Mouse (Mus musculus) testis, adult 2 months (tissue): ENCODE results near the gene Hoxb6. TPM values are rescaled to one million over a fixed set of nuclear protein-coding genes. Genes with fewer than 3 reads are reported as not detected.

ENCODE experiments used
- H3K27ac ChIP-seq: fragments of 200-500 bp; 2 replicates; pipeline ENCODE4 v1.5.1; 2012; ENCODE audit warnings: low read depth, low read length; ENCODE audit not compliant: control insufficient read depth, insufficient read depth
- H3K27me3 ChIP-seq: fragments of 200-500 bp; 2 replicates; pipeline ENCODE4 v1.6.1; 2012; ENCODE audit warnings: mild to moderate bottlenecking, low read length, moderate library complexity; ENCODE audit not compliant: control insufficient read depth, insufficient read depth
- H3K36me3 ChIP-seq: fragments of 200-500 bp; 2 replicates; pipeline ENCODE4 v1.6.1; 2012; ENCODE audit warnings: mild to moderate bottlenecking, low read length; ENCODE audit not compliant: control insufficient read depth, insufficient read depth
- H3K4me1 ChIP-seq: fragments of 200-500 bp; 2 replicates; pipeline ENCODE4 v1.6.1; 2012; ENCODE audit warnings: low read length; ENCODE audit not compliant: control insufficient read depth, insufficient read depth
- H3K4me3 ChIP-seq: fragments of 200-500 bp; 2 replicates; pipeline ENCODE4 v1.5.1; 2012; ENCODE audit warnings: low read depth, mild to moderate bottlenecking, low read length, moderate library complexity, mixed read lengths; ENCODE audit not compliant: control insufficient read depth
- CTCF ChIP-seq: fragments of 200-500 bp; IDR thresholded peaks from 2 replicates; pipeline ENCODE4 v1.5.1; 2012; ENCODE audit warnings: low read depth, mild to moderate bottlenecking, inconsistent platforms, low read length, moderate library complexity; ENCODE audit not compliant: control insufficient read depth, insufficient read depth, insufficient replicate concordance
- POLR2A ChIP-seq: fragments of 200-500 bp; IDR thresholded peaks from 2 replicates; pipeline ENCODE4 v1.6.1; 2012; ENCODE audit warnings: low read depth, mild to moderate bottlenecking, inconsistent platforms, low read length, moderate library complexity; ENCODE audit not compliant: control insufficient read depth
- polyA plus RNA-seq: library from polyadenylated mRNA; depleted of rRNA; stranded (reverse); fragments of >200 nt; gene quantifications from 2 replicates; pipeline ENCODE4 v1.2.3, GENCODE M21; 2012

The Hoxb6 gene
- polyA plus RNA-seq, 1 experiment = 0.15 TPM

- TF ChIP-seq CTCF (peak; percentile 70; the same call in 1 of the 2 replicates), POLR2A (no peak)
- Histone ChIP-seq H3K4me1 (peaks cover 5% of the 10 kb centered on the region), H3K4me3 (no peak overlapping the region), H3K36me3 (no peaks in the 10 kb centered on the region), H3K27me3 (peaks cover 17% of the 10 kb centered on the region), H3K27ac (no peak overlapping the region)
These were observed 13.5 kb upstream of the Hoxb6 start for GRCm38 (mm10) chr11:96278773-96279172.

DNA sequence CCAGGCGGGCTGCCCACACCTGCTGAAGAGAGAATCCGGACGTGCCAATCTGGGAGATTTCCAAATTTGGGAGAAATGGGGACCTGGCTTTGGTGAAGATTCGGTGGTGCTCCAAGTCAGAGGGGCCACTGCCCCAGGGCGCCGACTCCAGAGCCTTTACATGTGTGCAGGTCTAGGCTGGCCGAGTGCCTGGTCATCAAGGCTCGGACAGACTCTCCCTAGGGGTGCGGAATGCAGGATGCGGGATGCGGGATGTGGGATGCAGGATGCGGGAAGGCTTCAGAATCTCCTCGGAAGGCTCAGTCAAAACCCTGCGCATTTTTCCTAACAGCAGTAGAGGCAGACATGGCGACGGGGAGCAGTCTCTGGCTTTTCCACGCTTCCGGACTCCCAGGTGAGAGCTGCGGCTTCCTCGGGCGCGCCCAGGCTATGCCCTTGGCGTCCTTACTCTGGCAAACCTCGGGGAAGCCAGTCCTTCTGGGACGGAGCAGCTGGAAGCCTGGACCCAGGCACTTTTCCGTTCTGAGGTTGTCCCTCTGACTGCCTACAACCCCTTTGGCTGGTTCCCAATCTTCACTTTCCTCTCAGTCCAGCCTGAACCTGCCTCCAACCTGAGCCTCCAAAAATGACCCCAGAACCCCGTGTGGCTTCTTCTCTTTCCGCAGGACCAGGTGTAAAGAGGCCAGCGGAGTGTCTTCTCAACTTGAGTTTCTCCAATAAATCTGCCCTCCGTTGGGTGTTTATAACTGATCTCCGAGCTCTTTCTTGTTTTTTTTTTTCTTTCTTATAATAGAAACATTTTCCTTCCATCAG, 12.6 kb upstream of the Hoxb6 start:
- H3K4me1 ChIP-seq = peaks cover 7% of the 10 kb centered on the region
- TF ChIP-seq POLR2A = no peak
- no peak for TF ChIP-seq CTCF
- H3K4me3 ChIP-seq = no peak overlapping the region

GRCm38 (mm10) chr11:96280399-96281378, 11.6 kb upstream of the Hoxb6 start:
- no peak overlapping the region for H3K27ac ChIP-seq
- H3K4me1 ChIP-seq = peaks cover 8% of the 10 kb centered on the region
- H3K27me3 ChIP-seq = peaks cover 24% of the 10 kb centered on the region
- H3K4me3 ChIP-seq = no peak overlapping the region
- TF ChIP-seq POLR2A (no peak), CTCF (no peak)
- H3K36me3 ChIP-seq = no peaks in the 10 kb centered on the region

More for the DNA sequence above, 12.6 kb upstream of the Hoxb6 start:
- Histone ChIP-seq H3K27me3 (peaks cover 24% of the 10 kb centered on the region), H3K36me3 (no peaks in the 10 kb centered on the region), H3K27ac (no peak overlapping the region)

DNA sequence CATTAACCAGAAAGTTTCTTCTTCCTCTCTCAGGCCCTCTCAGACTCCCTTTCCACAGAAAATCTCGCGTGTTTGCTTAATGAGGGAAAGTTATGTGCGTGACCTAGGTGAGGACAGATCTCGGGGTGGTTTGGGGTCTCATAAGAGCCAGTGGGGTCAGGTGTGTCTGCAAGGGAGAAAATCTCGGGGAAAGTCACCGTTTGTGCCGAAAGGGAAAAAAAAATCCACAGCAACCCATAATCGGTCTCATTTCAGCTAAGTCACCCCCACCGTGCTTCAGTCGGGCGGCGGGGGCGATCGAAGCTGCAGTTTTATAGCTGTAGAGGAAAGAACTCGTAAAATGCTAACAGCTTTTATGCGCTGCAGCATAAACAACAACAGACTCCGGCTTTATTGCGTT, 10.9 kb upstream of the Hoxb6 start:
- no peaks in the 10 kb centered on the region for H3K36me3 ChIP-seq
- no peak overlapping the region for H3K27ac ChIP-seq
- TF ChIP-seq CTCF (no peak), POLR2A (no peak)
- H3K4me3 ChIP-seq = no peak overlapping the region
- H3K4me1 ChIP-seq = peaks cover 9% of the 10 kb centered on the region
- peaks cover 24% of the 10 kb centered on the region for H3K27me3 ChIP-seq

DNA sequence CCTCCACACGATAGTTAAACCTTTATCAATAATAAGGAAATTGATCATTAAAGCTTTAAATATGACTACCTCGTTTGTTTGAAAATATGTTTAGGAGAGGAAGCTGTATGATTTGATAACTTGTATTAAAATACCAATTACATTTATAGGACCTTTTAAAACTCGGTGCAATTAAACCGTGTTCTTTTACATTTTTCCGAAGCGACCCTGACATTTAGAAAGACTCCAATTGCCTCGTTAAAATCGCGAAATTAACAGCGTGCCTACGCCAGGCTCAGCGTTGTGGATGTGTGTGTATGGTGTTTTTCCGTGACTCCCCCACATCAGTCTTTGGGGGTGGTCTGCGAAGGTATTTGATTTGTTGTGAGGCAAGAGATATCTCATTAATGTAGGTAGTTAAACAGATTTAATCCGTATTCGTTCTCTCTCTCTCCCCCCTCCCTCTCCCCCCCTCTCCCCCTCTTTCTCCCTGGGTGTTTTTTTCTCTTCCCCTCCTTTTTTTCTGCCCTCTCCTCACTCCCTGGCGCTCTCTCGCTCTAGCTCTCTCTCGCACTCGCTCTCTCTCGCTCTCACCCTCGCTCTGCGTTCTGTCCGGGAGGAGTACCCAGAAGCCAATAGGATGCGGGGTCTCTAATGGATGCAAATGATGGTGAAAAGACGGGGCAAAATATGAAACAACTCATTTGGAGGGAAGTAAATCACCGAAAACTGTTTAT, 10.3 kb upstream of the Hoxb6 start, which contains the start of gene Hoxb8:
Gene Hoxb8, plus strand, starts transcription at position 51 of the 716 bp plus-strand sequence.
- no peak within 1 kb of the TSS for H3K4me3 ChIP-seq
- TF ChIP-seq CTCF (no peak), POLR2A (no peak)
- H3K36me3 ChIP-seq = no peaks in the 10 kb centered on the region
- peaks cover 12% of the 10 kb centered on the region for H3K4me1 ChIP-seq
- peaks cover 24% of the 10 kb centered on the region for H3K27me3 ChIP-seq
- H3K27ac ChIP-seq = no peak within 1 kb of the TSS

- Histone ChIP-seq H3K27me3 (peaks cover 24% of the 10 kb centered on the region), H3K4me1 (peaks cover 10% of the 10 kb centered on the region), H3K27ac (no peak overlapping the region), H3K36me3 (no peaks in the 10 kb centered on the region), H3K4me3 (no peak overlapping the region; the same call in 1 of the 2 replicates)
- TF ChIP-seq CTCF (no peak), POLR2A (no peak)
These were observed 9.4 kb upstream of the Hoxb6 start for GRCm38 (mm10) chr11:96282795-96283430.
